Mouse (Mus musculus) telencephalon, adult 2 months (tissue): ENCODE data around the gene Tmem131.

Experiments used
- DNase-seq: peaks from one replicate; pipeline ENCODE4 v3.0.0-alpha.2; 2011; ENCODE audit warnings: low read depth, low spot score

The Tmem131 gene

DNA sequence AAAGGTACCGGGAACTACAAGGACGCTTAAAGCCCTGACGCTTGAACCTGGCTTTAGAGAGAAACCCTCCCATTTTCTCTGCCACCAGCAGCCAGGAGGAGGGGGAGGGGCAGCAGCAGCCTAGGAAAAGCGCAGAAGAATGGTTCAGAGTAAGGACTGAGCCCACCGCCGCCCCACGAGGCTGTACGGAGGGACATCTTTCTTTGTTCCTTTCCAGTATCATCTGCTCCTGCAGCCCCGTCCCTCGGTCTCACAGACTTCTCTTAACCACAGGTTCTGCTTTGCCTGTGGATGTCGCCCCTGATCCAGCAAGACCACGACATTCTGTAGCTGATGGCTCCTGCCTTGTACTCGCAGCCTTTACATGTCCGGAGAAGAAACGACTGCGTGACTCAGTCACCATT is 158.2 kb downstream of the Tmem131 start:
- no peak for DNase-seq

DNA sequence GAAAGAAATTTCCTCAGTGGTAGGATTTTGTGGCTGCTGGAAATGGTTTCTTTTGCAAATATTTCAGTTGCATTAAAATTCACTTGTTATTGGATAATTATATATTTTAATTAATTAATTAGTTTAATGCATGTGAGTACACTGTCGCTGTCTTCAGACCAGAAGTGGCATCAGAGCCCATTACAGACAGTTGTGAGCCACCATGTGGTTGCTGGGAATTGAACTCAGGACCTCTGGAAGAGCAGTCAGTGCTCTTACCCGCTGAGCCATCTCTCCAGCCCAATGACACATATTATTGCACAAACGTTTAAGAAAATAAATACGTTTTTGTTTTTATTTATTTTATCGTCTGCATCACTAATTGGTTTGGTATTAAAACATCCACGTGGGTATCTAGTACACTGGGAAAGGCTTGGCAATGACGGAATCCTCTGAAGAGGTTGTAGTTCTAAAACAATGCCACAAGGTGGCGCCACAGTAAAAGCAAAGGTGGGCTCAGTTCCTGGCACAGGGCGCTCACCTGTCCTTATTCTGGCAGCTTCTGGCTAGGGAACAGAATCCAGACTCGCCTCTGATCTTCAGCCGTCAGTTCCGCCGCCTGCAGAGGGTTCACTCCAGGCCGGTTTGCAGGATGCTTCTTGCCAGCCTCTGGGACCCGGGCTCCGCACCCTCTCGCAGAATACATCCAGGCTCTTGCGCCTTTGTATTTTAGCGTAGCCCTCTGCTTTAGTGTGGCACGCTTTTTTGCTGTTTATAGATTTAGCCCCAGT is 158.9 kb downstream of the Tmem131 start:
- DNase-seq: peak; percentile 72

DNA sequence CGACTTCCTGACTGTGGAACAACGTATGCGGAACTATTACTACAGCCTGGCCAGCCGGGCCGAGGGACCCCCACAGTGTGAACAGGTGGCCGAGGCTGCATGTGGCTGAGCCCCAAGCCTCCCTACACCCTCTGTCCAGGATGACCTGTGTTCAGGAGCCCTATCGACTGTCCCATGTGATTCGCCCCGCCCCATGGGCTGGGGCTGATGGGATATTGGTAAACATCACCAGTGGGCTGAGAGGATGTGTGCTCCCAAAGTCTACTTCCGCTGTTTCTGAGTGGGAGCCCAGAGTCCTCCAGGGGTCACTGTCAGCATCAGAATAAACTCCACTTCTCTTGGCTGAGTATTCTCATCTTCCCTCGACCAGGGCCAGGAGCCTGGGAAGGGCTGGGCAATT is 161.0 kb downstream of the Tmem131 start:
- DNase-seq: no peak

DNA sequence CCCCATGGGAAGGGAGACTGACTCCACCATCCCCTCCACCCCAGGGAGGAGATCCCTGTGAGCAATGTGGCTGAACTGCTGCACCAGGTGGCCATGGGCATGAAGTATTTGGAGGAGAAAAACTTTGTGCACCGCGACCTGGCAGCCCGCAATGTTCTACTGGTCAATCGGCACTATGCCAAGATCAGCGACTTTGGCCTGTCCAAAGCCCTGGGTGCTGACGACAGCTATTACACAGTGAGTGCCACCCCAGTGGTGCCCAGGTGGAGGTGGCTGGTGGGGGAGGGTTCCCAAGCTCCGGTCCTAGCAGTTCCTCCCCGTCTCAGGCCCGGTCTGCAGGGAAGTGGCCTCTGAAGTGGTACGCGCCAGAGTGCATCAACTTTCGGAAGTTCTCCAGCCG is 162.7 kb downstream of the Tmem131 start:
- DNase-seq: no peak

DNA sequence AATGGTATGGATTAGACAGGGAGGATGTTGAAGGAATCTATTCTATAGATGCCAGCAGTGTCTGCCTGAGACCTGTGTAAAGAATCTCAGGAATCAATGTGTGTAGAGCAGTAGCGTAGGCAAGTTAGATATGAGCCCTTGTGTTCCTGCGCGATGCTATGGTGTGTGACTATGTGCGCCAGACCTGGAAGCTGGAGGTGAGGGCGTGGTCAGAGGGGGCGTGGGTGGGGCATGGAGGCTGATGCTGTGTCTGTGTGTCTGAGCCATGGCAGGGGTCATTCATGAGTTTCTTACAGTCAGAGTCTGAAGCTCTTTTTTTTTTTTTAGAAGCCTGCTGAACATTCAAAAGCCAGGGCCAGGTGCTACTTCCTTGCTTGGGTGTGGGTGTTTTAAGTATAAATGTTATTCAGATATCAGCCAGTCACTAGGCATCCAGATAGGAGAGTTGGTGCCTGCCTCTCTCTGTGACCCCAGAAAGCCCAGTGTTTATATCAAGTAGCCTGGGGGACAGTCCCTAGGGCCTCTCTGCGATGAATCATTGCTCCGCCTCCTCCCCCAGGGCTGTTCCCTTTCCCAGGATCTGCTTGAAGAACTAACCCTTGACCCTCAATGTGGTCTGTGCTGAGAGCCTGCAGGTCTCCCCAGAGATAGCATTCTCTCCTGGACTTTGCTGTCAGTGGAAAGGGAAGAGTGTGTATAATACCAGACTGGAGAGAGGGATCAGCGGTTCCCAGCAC is 171.1 kb downstream of the Tmem131 start:
- DNase-seq: no peak

DNA sequence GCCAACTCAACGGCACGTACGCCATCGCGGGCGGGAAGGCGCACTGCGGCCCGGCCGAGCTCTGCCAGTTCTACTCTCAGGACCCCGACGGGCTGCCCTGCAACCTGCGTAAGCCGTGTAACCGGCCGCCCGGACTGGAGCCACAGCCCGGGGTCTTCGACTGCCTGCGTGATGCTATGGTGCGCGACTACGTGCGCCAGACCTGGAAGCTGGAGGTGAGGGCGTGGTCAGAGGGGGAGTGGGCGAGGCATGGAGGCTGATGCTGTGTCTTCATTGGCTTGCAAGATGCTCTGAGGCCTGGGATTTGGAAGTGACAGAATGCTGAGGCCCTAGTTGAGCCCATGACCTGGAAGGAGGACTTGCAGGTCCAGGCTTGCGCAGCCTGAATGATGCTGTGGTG is 172.5 kb downstream of the Tmem131 start:
- no peak for DNase-seq

DNA sequence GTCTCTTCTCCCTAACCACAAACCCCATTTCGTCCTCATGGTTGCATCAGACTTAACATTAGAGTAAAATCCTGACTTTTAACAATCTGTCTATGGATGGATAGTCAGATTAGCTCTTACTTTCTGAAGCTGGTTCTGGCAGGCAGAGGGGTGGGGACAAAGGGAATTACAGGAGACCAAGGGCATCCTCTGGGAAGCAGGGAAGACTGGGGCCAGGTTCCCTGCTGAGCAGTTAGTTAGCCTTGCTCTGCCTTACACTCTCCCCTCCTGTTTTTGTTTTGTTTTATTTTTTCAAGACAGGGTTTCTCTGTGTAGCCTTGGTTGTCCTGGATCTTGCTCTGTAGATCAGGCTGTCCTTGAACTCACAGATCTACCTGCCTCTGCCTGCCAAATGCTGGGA is 173.5 kb downstream of the Tmem131 start:
- DNase-seq: no peak

DNA sequence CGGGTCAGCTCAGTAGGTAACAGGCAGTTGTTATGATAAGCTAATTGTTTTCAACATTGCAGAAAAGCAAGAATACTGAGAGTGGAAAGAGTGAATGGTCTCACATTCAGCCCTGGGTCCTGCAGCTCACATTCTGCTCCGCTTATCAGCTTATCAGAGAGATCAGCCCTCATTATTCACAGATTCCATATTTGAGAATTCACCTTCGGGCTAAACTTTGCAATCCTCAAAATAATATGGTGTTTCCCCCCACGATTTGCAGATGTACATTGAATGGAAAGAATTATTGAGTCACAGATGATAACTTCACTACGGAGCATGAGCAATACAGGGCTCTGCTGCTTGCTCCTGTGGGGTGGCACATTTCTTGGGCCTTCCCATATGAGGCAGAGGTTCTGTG is 174.7 kb downstream of the Tmem131 start:
- DNase-seq: no peak

DNA sequence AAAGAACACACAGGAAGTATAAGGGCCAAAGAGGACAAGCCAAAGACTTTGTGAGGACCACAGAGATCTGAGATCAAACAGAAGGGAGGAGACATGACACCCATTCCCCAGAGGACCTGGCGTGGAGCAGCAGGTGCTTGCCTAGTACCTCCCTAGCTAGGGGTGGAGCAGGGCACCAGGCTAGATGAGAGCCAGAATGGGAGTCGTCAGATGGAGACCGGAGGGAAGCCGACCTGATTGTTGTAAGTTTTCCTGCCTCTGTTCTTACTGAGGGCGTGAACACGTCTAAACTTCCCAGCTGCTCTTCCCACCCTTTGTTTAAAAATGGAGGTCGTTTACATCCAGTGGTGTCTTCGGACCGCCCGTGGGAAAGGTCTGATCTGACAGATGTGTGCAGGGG is 176.1 kb downstream of the Tmem131 start:
- DNase-seq: no peak

DNA sequence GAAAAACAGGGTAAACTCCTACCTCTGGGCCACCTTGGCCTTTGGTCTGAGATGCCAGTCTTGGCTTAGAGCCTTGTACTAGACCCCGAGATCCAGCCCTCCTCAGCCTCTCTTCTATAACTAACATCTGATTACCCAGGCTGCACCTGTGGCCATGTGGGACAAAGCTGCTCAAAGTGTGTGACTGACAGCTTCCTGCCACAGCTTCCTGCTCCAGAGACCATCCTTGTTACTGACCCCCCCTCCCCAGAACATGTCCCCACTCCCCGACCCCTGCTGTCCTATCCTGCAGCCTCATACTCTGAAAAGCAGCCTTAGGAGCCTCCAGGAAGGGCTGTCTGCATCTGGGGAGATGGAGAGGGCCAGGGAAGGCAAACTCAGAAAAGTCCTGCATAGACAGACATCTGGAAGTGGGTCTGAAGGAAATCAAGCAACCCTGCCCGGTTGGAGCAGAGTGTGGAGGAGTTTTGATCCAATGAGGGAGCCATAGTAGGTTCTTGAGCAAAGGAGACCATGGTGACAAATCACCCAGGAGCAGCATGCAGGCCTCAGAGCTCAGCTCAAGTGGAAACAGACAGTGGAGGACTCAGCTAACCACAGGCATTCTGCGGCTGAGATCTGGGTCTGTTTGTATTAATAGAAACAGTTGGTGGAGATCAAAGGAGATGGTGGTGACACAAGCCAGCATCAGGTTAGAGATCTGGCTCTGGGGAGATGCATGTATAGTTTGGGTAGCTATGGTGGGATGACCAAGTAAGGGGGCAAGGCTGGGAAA is 176.8 kb downstream of the Tmem131 start:
- DNase-seq: no peak

DNA sequence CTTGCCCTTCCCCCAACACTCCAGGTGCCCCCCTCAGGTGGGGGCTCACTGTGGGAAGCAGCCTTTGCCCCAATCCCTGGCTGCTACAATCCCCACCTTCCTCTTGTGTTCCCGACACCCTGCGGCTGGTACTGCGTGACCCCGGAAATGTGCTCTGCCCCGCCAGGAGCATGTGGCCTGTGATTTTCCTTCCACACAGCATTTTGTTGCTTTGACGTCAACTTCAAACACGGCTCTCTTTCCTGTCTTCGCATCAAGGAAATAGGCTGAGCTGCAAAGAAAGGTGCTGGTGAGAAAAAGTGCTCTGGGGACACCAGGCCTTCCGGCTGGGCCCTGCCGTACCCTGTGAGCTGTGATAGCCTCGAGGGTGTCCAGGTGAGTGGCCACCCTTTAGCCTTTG is 181.9 kb downstream of the Tmem131 start, which contains the start of gene Zap70:
TSS of gene Zap70 (plus strand) at position 231 of the 400 bp plus-strand sequence.
- no peak for DNase-seq

DNA sequence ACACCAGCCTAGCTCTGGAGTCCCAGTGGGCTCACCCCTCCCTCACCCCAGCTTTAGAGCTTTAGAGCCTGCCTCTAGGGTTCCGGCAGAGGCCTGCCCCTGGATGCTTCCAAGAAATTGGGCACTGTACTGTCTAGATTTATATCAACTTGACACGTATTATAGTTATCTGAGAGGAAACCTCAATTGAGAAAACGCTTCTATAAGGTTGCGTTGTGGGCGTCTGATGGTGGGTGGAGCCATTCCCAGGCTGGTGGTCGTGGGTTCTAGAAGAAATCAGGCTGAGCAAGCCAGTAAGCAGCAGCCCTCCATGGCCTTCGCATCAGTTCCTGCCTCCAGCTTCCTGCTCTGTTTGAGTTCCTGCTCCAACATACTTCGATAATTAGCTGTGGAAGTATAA is 182.4 kb downstream of the Tmem131 start:
- no peak for DNase-seq

DNA sequence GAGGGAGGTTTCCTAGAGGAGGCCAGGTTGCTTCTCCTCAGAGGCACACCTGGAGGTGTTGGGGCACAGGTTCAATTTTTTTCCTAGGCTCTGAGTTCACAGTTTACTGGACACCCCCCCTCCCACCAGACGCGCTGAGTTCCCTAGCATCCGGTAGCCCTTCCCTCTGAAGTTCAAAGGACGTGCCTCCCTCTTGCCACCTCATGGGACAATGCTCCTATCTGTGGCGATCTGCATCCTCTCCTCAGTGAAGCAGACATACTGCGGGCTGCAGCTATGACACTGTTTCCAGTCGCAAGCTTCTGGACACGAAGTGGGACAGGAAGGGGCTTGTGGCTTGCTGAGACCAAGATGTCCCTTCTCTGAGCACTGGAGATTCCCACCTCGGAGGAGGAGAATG is 183.1 kb downstream of the Tmem131 start:
- DNase-seq: no peak

DNA sequence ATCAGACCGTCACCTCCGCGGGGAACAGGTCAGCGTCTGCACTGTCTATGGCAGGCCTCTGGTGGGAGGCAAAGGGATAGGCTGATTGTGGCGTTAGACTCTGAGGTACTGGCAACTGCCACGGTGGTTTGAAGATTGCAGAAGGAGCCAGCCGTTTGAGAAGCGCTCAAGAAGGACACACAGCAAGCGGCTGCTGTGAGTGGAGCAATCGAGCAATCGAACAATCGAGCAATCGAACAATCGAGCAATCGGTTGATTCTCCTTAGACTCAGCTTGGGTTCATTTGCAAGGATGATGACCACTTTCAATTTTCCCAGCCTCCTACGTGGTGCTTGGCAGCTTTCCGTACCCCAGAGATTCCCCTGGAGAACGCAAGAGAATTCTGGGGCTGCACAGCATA is 184.4 kb downstream of the Tmem131 start:
- no peak for DNase-seq

DNA sequence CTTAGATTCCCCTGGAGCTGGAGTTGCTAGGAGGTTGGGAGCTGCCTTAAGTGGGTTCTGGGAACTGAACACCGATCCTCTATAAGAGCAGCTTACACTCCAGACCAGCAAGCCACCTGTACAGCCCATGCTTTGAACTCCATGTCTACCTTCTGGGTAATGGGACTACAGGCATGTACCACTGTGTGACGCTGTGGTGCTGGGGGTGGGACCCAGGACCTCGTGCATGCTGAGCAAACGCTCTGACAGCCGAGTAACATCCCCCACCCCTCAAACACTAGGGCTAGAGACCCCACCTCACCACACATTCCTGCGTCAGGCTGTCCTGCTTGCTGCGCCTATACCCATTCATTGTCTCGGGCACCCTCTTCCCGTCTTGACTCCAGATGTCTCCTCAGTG is 184.9 kb downstream of the Tmem131 start:
- DNase-seq: no peak

DNA sequence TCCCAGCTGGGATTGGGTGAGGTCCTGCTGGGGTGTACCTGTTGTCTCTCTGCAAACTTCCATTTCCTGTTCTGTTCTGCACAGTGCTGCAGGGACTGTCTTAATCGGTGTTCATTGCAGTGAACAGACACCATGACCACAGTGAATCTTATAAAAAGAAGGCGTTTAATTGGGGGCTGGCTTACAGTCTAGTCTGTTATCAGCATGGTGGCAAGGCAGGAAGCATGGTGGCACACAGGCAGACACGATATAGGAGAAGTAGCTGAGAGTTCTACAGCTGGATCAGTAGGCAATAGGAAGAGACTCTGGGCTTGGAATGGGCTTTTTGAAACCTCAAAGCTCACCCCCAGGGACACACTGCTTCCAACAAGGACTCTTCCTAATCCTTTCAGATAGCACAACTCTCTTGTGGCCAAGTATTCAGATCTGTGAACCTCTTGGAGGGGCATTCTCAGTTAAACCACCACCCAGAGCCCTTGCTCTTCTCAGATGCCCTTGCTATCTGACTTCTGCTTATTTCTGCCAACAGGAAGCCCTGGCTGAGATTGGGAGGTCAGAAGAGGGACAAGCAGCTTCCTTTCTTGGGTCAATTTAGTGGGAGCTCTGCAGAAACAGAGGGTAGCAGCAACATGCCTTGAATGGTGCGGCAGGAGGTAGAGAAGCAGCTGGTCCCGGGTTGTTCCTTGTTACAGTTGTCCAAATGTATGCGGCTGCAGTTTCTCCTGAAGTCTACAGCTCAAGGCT is 189.4 kb downstream of the Tmem131 start:
- no peak for DNase-seq

DNA sequence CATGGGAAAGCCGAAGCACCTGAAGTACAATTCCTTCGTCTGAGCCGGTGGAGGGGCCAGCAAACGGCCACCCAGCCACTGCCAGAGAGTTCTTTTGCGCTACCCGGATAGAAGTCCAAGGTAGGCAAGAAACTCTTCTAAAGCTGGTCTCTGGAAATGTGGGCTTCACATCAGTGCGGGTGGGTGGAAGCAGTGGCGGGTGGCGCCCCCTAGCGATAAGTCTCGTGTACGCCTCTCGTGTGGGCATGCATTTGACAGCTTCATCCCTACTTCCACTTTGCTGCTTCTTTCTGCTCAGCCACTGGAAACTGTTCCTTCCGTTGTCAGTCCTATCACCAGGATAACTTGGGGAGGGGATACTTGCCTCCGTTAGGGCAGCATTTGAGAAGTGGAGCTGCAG is 197.0 kb downstream of the Tmem131 start:
- no peak for DNase-seq

DNA sequence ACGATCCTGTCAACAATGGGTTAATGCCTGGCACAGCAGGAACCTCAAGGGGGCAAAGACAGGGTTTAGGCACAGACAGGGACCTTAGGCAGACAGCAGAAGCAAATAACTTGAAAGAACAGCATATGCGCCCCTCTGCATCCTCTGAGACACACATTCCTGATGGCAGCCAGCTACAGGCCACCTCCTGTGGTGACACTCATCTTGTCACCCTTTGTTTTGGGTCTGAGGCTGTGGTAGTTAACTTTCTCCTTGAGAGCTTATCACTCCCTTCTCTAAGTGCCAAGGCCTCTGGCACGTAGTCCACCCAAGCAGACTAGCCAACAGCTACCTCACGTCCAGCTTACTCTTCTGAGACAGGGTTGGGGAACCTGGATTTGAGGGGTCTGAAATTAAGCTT is 197.8 kb downstream of the Tmem131 start:
- no peak for DNase-seq

DNA sequence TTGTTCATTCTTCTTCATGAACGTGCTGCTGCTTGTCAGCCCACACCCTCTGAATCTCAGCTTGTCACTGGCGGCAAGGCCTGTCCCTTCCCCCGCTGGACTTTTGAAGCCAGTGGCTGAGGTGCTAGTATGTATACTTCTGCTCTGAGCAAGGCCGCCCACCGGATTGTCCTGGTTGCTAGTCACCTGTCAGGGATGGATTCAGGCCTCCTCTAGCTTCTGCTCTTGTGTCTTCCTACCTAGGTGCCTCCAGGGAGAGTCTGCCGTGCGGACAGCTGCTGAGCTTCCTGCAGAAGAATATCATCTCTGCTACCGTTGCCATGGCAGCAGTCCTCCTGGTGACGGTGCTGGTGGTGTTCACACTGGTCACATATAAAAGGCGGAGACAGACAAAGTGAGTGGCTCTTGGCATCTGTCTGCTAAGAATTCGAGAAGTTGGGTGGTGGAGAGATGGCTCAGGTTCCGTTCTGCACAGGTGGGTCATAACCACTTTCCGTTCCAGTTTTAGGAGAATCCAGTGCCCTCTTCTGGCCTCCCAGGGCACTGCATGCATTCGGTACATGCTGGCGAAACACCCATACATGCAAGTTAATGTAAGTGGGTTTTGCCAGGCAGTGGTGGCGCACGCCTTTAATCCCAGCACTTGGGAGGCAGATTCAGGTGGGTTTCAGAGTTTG is 199.1 kb downstream of the Tmem131 start:
- DNase-seq: peak; percentile 72

DNA sequence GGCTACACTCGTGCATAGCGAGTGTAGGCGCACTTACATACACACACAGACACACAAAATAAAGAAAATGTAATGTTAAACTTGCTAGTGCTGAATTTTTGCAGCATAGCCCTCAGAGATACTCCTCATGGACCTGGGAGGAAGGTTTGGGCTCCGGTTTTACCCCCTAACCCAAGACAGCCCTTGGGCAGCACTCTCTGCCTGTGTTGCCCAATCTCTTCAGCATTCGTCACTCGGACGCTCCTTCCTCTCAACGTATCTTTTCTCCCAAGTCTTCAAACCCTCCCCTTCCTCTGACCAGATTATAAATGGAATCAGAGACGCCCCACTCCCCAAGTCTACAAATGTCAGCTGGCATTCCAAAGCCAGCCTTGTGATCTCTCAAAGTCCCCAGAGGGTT is 200.4 kb downstream of the Tmem131 start:
- no peak for DNase-seq
